Mouse (Mus musculus) limb, embryonic 14.5 days (tissue): ENCODE results near the gene Zfp9. TPM values are rescaled to one million over a fixed set of nuclear protein-coding genes. Genes with fewer than 3 reads are reported as not detected.

Source experiments
- ATAC-seq: fragments of 200-750 bp; cut with Nextera tagmentation; 2 replicates; pipeline ENCODE4 v1.8.0; 2017; ENCODE audit warnings: low read depth, moderate number of reproducible peaks, moderate TSS enrichment; ENCODE audit not compliant: low FRiP score
- DNase-seq: peaks from one replicate; pipeline ENCODE4 v3.0.0-alpha.2; 2015; ENCODE audit warnings: low spot score
- H3K27ac ChIP-seq: fragments of 300-500 bp; sonication (generic); replicated peaks from 2 replicates; pipeline ENCODE4 v1.5.1; 2014; ENCODE audit warnings: low read depth, mild to moderate bottlenecking, low read length, moderate library complexity, mixed read lengths
- H3K27me3 ChIP-seq: fragments of 300-500 bp; sonication (generic); 2 replicates; pipeline ENCODE4 v1.6.1; 2014; ENCODE audit warnings: low read length, mixed read lengths; ENCODE audit not compliant: control insufficient read depth, insufficient read depth
- H3K36me3 ChIP-seq: fragments of 300-500 bp; sonication (generic); 2 replicates; pipeline ENCODE4 v1.6.1; 2014; ENCODE audit warnings: mild to moderate bottlenecking, low read length, moderate library complexity, mixed read lengths; ENCODE audit not compliant: control insufficient read depth, insufficient read depth
- H3K4me1 ChIP-seq: fragments of 300-500 bp; sonication (generic); 2 replicates; pipeline ENCODE4 v1.6.1; 2014; ENCODE audit warnings: antibody characterized with exemption, low read length, mixed read lengths; ENCODE audit not compliant: control insufficient read depth, insufficient read depth
- H3K4me2 ChIP-seq: fragments of 300-500 bp; sonication (generic); replicated peaks from 2 replicates; pipeline ENCODE4 v1.6.1; 2014; ENCODE audit warnings: low read depth, mild to moderate bottlenecking, low read length, moderate library complexity; ENCODE audit not compliant: severe bottlenecking
- H3K4me3 ChIP-seq: fragments of 300-500 bp; sonication (generic); replicated peaks from 2 replicates; pipeline ENCODE4 v1.5.1; 2014; ENCODE audit warnings: low read length
- H3K9ac ChIP-seq: fragments of 300-500 bp; sonication (generic); 2 replicates; pipeline ENCODE4 v1.6.1; 2014; ENCODE audit warnings: mild to moderate bottlenecking, low read depth, low read length, moderate library complexity; ENCODE audit not compliant: severe bottlenecking
- H3K9me3 ChIP-seq: fragments of 300-500 bp; sonication (generic); 2 replicates; pipeline ENCODE4 v1.6.1; 2016; ENCODE audit warnings: low read length; ENCODE audit not compliant: control insufficient read depth
- POLR2A ChIP-seq: fragments of 200-500 bp; IDR thresholded peaks from 2 replicates; pipeline ENCODE4 v1.8.0; 2012; ENCODE audit warnings: inconsistent platforms, mild to moderate bottlenecking, moderate library complexity, borderline replicate concordance; ENCODE audit not compliant: insufficient read depth, insufficient read length; ENCODE audit errors: extremely low read depth
- WGBS: fragments of 180-500 bp; shearing (Covaris S2); extraction: QIAGEN DNeasy Blood & Tissue Kit; methylation state at CpG from one replicate; pipeline ENCODE4 v1.1.7; 2014; 5-methylcytosine and 5-hydroxymethylcytosine counted together
- polyA plus RNA-seq, 2 experiments: library from polyadenylated mRNA; depleted of rRNA in 1 of 2; stranded (reverse) in 1 of 2; unstranded in 1 of 2; fragments of >200 nt; fragmentation: Nextera tagmentation in 1 of 2; extraction: Ambion mirVana in 1 of 2; gene quantifications; 2 replicates each; pipeline versions ENCODE4 v1.2.1 to v1.2.3; 2012 to 2014

Gene Zfp9
- polyA plus RNA-seq, 2 experiments, result 17.3 to 32.1 TPM

GRCm38 (mm10) chr6:118477875-118478785 is 990 bp downstream of the Zfp9 start:
- TF ChIP-seq POLR2A, result no peak
- WGBS, result 26% methylated on average over 10 of the region's 10 CpGs
- no peaks in the 10 kb centered on the region for H3K27me3 ChIP-seq
- DNase-seq, result peak; percentile 38
- peaks cover 7% of the 10 kb centered on the region for H3K36me3 ChIP-seq
- no peak for ATAC-seq
- peak overlapping the region; percentile 91 for H3K9ac ChIP-seq
- peak overlapping the region; percentile 66 for H3K4me3 ChIP-seq
- H3K9me3 ChIP-seq, result no peaks in the 10 kb centered on the region
- peaks cover 9% of the 10 kb centered on the region; the same call in 1 of the 2 replicates for H3K4me1 ChIP-seq
- H3K27ac ChIP-seq, result peak overlapping the region; percentile 93; the same call in 1 of the 2 replicates
- H3K4me2 ChIP-seq, result peak overlapping the region; percentile 68

- no peak overlapping the region for H3K27ac ChIP-seq
- H3K27me3 ChIP-seq, result no peaks in the 10 kb centered on the region
- H3K36me3 ChIP-seq, result peaks cover 38% of the 10 kb centered on the region
- no peaks in the 10 kb centered on the region for H3K9me3 ChIP-seq
- WGBS, result 86% methylated on average over 15 of the region's 15 CpGs
- no peak overlapping the region for H3K4me3 ChIP-seq
- ATAC-seq (no peak), DNase-seq (no peak)
- no peaks in the 10 kb centered on the region for H3K4me1 ChIP-seq
- no peak overlapping the region for H3K4me2 ChIP-seq
- TF ChIP-seq POLR2A, result no peak
- H3K9ac ChIP-seq, result no peak overlapping the region
Observed at GRCm38 (mm10) chr6:118462069-118462705, 16.9 kb downstream of the Zfp9 start.

- H3K4me1 ChIP-seq, result peaks cover 8% of the 10 kb centered on the region
- H3K9me3 ChIP-seq, result no peaks in the 10 kb centered on the region
- DNase-seq (no peak), ATAC-seq (no peak)
- no peak overlapping the region for H3K4me3 ChIP-seq
- TF ChIP-seq POLR2A, result no peak
- no peaks in the 10 kb centered on the region for H3K27me3 ChIP-seq
- 93% methylated on average over 1 of the region's 1 CpGs for WGBS
- H3K36me3 ChIP-seq, result peaks cover 8% of the 10 kb centered on the region
- H3K9ac ChIP-seq, result no peak overlapping the region
- no peak overlapping the region for H3K4me2 ChIP-seq
- H3K27ac ChIP-seq, result no peak overlapping the region
Observed at GRCm38 (mm10) chr6:118457726-118458125, 21.4 kb downstream of the Zfp9 start.

- H3K9me3 ChIP-seq, result no peaks in the 10 kb centered on the region
- H3K4me1 ChIP-seq, result peaks cover 8% of the 10 kb centered on the region
- 2% methylated on average over 43 of the region's 43 CpGs for WGBS
Observed at GRCm38 (mm10) chr6:118455042-118455631, 24.0 kb downstream of the Zfp9 start, which contains the start of gene Zfp248. Gene Zfp248 (minus strand): TSS chr6:118455528.

GRCm38 (mm10) chr6:118454452-118454851 is 24.7 kb downstream of the Zfp9 start:
- H3K36me3 ChIP-seq, result peaks cover 14% of the 10 kb centered on the region; the same call in 1 of the 2 replicates
- H3K4me3 ChIP-seq, result peak overlapping the region; percentile 82
- no peaks in the 10 kb centered on the region for H3K27me3 ChIP-seq
- no peaks in the 10 kb centered on the region for H3K9me3 ChIP-seq
- no peak for ATAC-seq
- WGBS, result 32% methylated on average over 8 of the region's 8 CpGs
- no peak for DNase-seq
- H3K4me1 ChIP-seq, result peaks cover 8% of the 10 kb centered on the region
- H3K4me2 ChIP-seq, result peak overlapping the region; percentile 75
- H3K9ac ChIP-seq, result peak overlapping the region; percentile 95
- H3K27ac ChIP-seq, result peak overlapping the region; percentile 97; the same call in 1 of the 2 replicates
- TF ChIP-seq POLR2A, result no peak

More at GRCm38 (mm10) chr6:118455042-118455631, 24.0 kb downstream of the Zfp9 start, which contains the start of gene Zfp248:
- ATAC-seq, result peak; percentile 95
- Histone ChIP-seq H3K4me2 (peak within 1 kb of the TSS; percentile 75), H3K27ac (peak within 1 kb of the TSS; percentile 97), H3K9ac (peak within 1 kb of the TSS; percentile 95), H3K27me3 (no peaks in the 10 kb centered on the region), H3K36me3 (peaks cover 14% of the 10 kb centered on the region; the same call in 1 of the 2 replicates), H3K4me3 (peak within 1 kb of the TSS; percentile 82)
- TF ChIP-seq POLR2A, result peak; percentile 93; the same call in 1 of the 2 replicates
- DNase-seq, result peak; percentile 90
